Mouse (Mus musculus) lung, embryonic 14.5 days (tissue): ENCODE measurements at regions not wholly inside any gene's neighbourhood (a gene's known extent, or its start where the extent isn't known, plus 50 kb on each side); places are given as distances from the start of the nearest gene placed in this dataset.

ENCODE experiments used
- ATAC-seq: fragments of 200-750 bp; cut with Nextera tagmentation; 2 replicates; pipeline ENCODE4 v1.8.0; 2017; ENCODE audit warnings: mild to moderate bottlenecking, moderate TSS enrichment, moderate library complexity; ENCODE audit not compliant: insufficient read depth
- DNase-seq: peaks from one replicate; pipeline ENCODE4 v3.0.0-alpha.2; 2015
- H3K27ac ChIP-seq: fragments of 300-500 bp; sonication (generic); 2 replicates; pipeline ENCODE4 v1.5.1; 2014; ENCODE audit warnings: low read depth, mild to moderate bottlenecking, moderate library complexity
- H3K27me3 ChIP-seq: fragments of 300-500 bp; sonication (generic); 2 replicates; pipeline ENCODE4 v1.6.1; 2014; ENCODE audit warnings: low read length, control low read depth; ENCODE audit not compliant: insufficient read depth
- H3K36me3 ChIP-seq: fragments of 300-500 bp; sonication (generic); 2 replicates; pipeline ENCODE4 v1.6.1; 2014; ENCODE audit warnings: control low read depth; ENCODE audit not compliant: insufficient read depth
- H3K4me1 ChIP-seq: fragments of 300-500 bp; sonication (generic); 2 replicates; pipeline ENCODE4 v1.6.1; 2014; ENCODE audit warnings: antibody characterized with exemption, control low read depth; ENCODE audit not compliant: insufficient read depth
- H3K4me2 ChIP-seq: fragments of 300-500 bp; sonication (generic); 2 replicates; pipeline ENCODE4 v1.6.1; 2014; ENCODE audit warnings: mild to moderate bottlenecking
- H3K4me3 ChIP-seq: fragments of 300-500 bp; sonication (generic); 2 replicates; pipeline ENCODE4 v1.5.1; 2014; ENCODE audit warnings: low read depth, low read length
- H3K9ac ChIP-seq: fragments of 300-500 bp; sonication (generic); 2 replicates; pipeline ENCODE4 v1.6.1; 2014
- H3K9me3 ChIP-seq: fragments of 300-500 bp; sonication (generic); 2 replicates; pipeline ENCODE4 v1.6.1; 2016; ENCODE audit warnings: low read depth, low read length, control low read depth
- CTCF ChIP-seq: IDR thresholded peaks from 2 replicates; pipeline ENCODE4 v1.5.1; 2016; ENCODE audit warnings: antibody characterized with exemption, low read depth
- WGBS: fragments of 180-500 bp; shearing (Covaris S2); extraction: QIAGEN DNeasy Blood & Tissue Kit; methylation state at CpG from one replicate; pipeline ENCODE4 v1.1.7; 2014; 5-methylcytosine and 5-hydroxymethylcytosine counted together

GRCm38 (mm10) chr12:29049105-29049511, 297.5 kb downstream of the Eipr1 start:
- H3K9ac ChIP-seq: no peak overlapping the region
- no peaks in the 10 kb centered on the region for H3K27me3 ChIP-seq
- peak; percentile 84 for ATAC-seq
- peak; percentile 64 for DNase-seq
- no peaks in the 10 kb centered on the region for H3K9me3 ChIP-seq
- no peak overlapping the region for H3K27ac ChIP-seq
- 0 out of 2 replicates have a peak, but pooled peaks cover 4% of the 10 kb centered on the region for H3K4me1 ChIP-seq
- TF ChIP-seq CTCF: no peak
- H3K4me2 ChIP-seq: no peak overlapping the region
- 5% methylated on average over 8 of the region's 8 CpGs for WGBS
- H3K36me3 ChIP-seq: no peaks in the 10 kb centered on the region
- no peak overlapping the region for H3K4me3 ChIP-seq

DNA sequence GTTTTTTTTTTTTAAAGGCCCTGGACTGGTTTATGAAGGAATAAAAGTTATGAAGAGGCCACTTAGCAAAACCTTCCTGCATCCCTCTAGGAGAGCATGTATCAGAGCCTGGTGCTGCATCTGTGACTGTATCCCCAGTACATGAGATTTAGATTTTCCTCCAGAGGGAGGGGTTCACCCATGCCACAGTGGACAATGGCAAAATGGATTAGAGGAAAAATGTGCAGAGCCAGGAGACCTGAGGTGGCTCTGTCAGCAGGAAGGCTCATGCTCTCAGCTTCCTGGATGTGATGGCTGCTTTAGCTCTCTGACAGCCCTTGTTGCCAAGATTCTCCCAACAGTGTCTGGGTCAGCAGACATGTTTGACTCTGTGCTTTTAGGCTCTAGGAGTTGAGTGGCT, 298.2 kb downstream of the Eipr1 start:
- H3K4me3 ChIP-seq: no peak overlapping the region
- H3K9ac ChIP-seq: no peak overlapping the region
- no peak for ATAC-seq
- H3K36me3 ChIP-seq: no peaks in the 10 kb centered on the region
- peak; percentile 11 for DNase-seq
- 0 out of 2 replicates have a peak, but pooled peaks cover 4% of the 10 kb centered on the region for H3K4me1 ChIP-seq
- H3K27ac ChIP-seq: no peak overlapping the region
- H3K27me3 ChIP-seq: no peaks in the 10 kb centered on the region
- H3K9me3 ChIP-seq: no peaks in the 10 kb centered on the region
- no peak overlapping the region for H3K4me2 ChIP-seq
- no peak for TF ChIP-seq CTCF

DNA sequence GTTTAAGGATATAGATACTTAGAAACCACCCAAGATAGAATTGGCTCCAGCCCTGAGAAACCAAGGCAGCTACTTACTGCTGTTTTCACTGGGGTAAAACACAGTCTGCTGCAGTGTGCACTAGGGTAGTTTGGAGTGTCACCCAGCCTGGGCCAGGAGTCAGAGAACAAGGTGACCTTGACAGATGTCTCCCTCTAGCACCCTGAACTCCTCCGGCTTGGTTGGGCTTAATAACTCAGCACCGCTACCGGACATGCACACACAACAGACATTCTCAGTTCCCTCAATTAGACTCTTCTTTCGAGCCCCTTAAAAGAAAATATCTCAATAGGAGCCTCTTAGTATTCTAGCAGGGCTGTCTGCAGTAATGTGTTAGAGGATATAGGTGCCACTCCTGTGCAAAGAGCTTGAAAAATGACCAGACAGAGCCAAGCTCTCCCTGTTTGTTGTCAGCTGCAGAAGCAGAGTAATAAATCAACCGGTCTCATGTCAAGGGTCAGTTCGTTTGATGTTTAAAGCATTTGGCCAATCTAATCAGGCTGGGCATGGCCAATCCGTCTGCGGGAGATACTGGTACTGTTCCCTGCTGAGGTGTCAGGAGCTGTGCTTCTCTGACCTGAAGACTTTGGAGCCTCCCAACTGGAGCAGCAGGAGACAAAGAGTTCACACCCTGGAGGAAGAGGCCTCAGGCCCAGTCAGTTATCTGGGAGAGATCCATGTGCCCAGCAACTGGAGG, 299.1 kb downstream of the Eipr1 start:
- no peak for ATAC-seq
- no peak for TF ChIP-seq CTCF

DNA sequence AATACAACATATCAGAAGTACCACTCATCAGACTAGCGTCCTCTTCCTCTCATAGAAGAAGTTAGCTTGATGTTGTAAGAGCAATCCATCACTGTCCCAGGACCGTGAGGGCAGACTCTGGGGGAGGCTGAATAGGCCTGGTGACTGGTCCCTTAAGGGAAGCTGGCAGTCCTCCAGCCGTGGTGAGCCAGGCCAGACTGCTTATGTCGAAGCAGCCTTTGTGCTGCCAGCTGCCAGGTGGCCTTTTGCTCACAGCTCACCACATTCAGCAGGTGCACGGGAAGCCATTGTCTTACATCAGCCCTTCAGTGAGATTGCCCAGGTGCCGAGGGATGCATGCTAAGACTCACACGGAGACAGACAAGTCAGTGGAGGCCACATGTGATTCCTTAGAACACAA, 302.8 kb downstream of the Eipr1 start:
- Histone ChIP-seq H3K27me3 (no peaks in the 10 kb centered on the region), H3K36me3 (no peaks in the 10 kb centered on the region), H3K27ac (no peak overlapping the region), H3K4me2 (no peak overlapping the region), H3K9ac (no peak overlapping the region), H3K4me3 (no peak overlapping the region), H3K4me1 (no peaks in the 10 kb centered on the region), H3K9me3 (no peaks in the 10 kb centered on the region)
- 27% methylated on average over 7 of the region's 7 CpGs for WGBS
- ATAC-seq (no peak; the same call in 1 of the 2 replicates), DNase-seq (peak; percentile 24)
- no peak for TF ChIP-seq CTCF

More for the DNA sequence above, 299.1 kb downstream of the Eipr1 start:
- H3K4me3 ChIP-seq: no peak overlapping the region
- 24% methylated on average over 8 of the region's 8 CpGs for WGBS
- no peaks in the 10 kb centered on the region for H3K36me3 ChIP-seq
- 0 out of 2 replicates have a peak, but pooled peaks cover 4% of the 10 kb centered on the region for H3K4me1 ChIP-seq
- H3K27ac ChIP-seq: no peak overlapping the region
- no peaks in the 10 kb centered on the region for H3K9me3 ChIP-seq
- peak; percentile 9 for DNase-seq
- H3K9ac ChIP-seq: no peak overlapping the region
- no peaks in the 10 kb centered on the region for H3K27me3 ChIP-seq
- no peak overlapping the region for H3K4me2 ChIP-seq

- Histone ChIP-seq H3K36me3 (no peaks in the 10 kb centered on the region), H3K9ac (no peak overlapping the region), H3K4me3 (no peak overlapping the region), H3K27ac (no peak overlapping the region), H3K9me3 (no peaks in the 10 kb centered on the region), H3K4me1 (no peaks in the 10 kb centered on the region), H3K4me2 (no peak overlapping the region), H3K27me3 (no peaks in the 10 kb centered on the region)
- TF ChIP-seq CTCF: no peak
- DNase-seq: no peak
- ATAC-seq: no peak
- 23% methylated on average over 14 of the region's 14 CpGs for WGBS
Measured at GRCm38 (mm10) chr12:29062025-29062637, 310.5 kb downstream of the Eipr1 start.

DNA sequence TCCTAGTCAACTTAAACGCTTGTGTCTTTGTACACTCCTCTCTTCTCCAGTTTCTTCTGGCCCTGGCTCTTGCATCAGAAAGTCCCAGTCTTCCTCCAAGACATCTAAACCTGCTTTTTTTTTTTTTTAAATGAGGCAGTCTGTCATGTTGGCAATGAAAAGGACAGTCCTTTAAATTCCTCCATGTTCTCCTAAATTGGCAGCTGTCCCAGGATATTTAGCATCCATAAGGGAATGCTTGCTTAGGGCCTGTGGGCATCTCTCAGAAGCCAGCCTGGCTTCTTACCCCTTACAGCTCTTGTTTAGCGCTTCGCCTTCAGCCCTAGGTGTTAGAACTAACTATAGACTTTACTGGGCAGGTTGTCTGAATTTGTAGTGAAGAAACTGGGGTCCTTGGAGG, 311.2 kb downstream of the Eipr1 start:
- H3K36me3 ChIP-seq: no peaks in the 10 kb centered on the region
- H3K4me2 ChIP-seq: no peak overlapping the region
- ATAC-seq (no peak), DNase-seq (no peak)
- no peaks in the 10 kb centered on the region for H3K27me3 ChIP-seq
- no peak for TF ChIP-seq CTCF
- H3K4me1 ChIP-seq: no peaks in the 10 kb centered on the region
- H3K27ac ChIP-seq: no peak overlapping the region
- no peak overlapping the region for H3K4me3 ChIP-seq
- no peaks in the 10 kb centered on the region for H3K9me3 ChIP-seq
- H3K9ac ChIP-seq: no peak overlapping the region
- 89% methylated on average over 3 of the region's 3 CpGs for WGBS

DNA sequence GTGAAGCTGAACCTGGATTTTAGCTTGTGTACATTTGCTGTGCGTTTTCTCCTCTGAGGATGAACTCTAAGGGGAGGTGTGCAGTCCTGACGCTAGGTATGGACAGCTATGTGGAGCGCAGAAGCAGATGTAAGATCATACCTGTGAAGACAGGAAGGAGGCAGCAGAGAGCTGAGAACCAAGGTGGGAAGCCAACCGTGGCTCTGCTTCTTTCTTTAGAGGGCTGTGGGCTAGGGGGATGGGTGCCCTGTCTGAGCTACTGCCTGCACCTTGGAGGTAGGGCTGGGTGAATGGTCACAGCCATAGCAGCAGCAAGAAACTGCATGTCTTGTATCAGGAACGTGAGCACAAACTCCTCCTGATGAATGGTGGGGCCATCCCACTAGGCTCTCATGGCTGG, 316.6 kb downstream of the Eipr1 start:
- no peaks in the 10 kb centered on the region for H3K4me1 ChIP-seq
- no peaks in the 10 kb centered on the region for H3K27me3 ChIP-seq
- ATAC-seq (no peak), DNase-seq (peak; percentile 20)
- no peaks in the 10 kb centered on the region for H3K9me3 ChIP-seq
- no peaks in the 10 kb centered on the region for H3K36me3 ChIP-seq
- H3K27ac ChIP-seq: no peak overlapping the region
- H3K4me3 ChIP-seq: no peak overlapping the region
- peak; percentile 56 for TF ChIP-seq CTCF
- H3K9ac ChIP-seq: no peak overlapping the region
- WGBS: 16% methylated on average over 5 of the region's 5 CpGs
- no peak overlapping the region for H3K4me2 ChIP-seq
